Mouse (Mus musculus): ENCODE data around the gene Ghsr.

The Ghsr gene

GRCm38 (mm10) chr3:27411286-27411685 is 40.1 kb downstream of the Ghsr start:
- peak in 1 of 2 experiments; percentile 26 for DNase-seq (ENCODE audit: low spot score in 2 of 2)

- peak in 1 of 2 experiments; percentile 47 for DNase-seq (ENCODE audit: low spot score in 2 of 2)
Observed at GRCm38 (mm10) chr3:27413566-27413965, 42.4 kb downstream of the Ghsr start.

GRCm38 (mm10) chr3:27416786-27417185 is 45.6 kb downstream of the Ghsr start:
- no peak for DNase-seq (ENCODE audit: low spot score in 2 of 2)

- no peak for DNase-seq (ENCODE audit: low spot score in 2 of 2)
Observed at GRCm38 (mm10) chr3:27418602-27419001, 47.5 kb downstream of the Ghsr start.

- no peak for DNase-seq (ENCODE audit: low spot score in 2 of 2)
Observed at GRCm38 (mm10) chr3:27421980-27422379, 50.8 kb downstream of the Ghsr start.

- DNase-seq (ENCODE audit: low spot score in 2 of 2), result no peak
Observed at GRCm38 (mm10) chr3:27422521-27422920, 51.4 kb downstream of the Ghsr start.

GRCm38 (mm10) chr3:27424049-27424667 is 53.0 kb downstream of the Ghsr start:
- DNase-seq (ENCODE audit: low spot score in 2 of 2), result no peak

GRCm38 (mm10) chr3:27427406-27427805 is 56.3 kb downstream of the Ghsr start:
- DNase-seq (ENCODE audit: low spot score in 2 of 2), result no peak

Data from spleen, postnatal 4 days (tissue).